Mouse (Mus musculus) T-cell, adult 2 months (primary cell): ENCODE measurements around the gene Npepps.

ENCODE experiments used
- DNase-seq: peaks from one replicate; pipeline ENCODE4 v3.0.0; 2022; ENCODE audit warnings: low spot score

Npepps gene

GRCm38 (mm10) chr11:97185704-97186614 lies 94.5 kb downstream of the Npepps start:
- no peak for DNase-seq

GRCm38 (mm10) chr11:97184875-97185274 lies 95.6 kb downstream of the Npepps start:
- DNase-seq, result no peak

- DNase-seq, result no peak
Measured at GRCm38 (mm10) chr11:97182446-97182845, 98.0 kb downstream of the Npepps start.

- no peak for DNase-seq
Measured at GRCm38 (mm10) chr11:97181061-97181460, 99.4 kb downstream of the Npepps start.

GRCm38 (mm10) chr11:97178198-97178597 lies 102.2 kb downstream of the Npepps start:
- no peak for DNase-seq

- peak; percentile 31 for DNase-seq
Measured at GRCm38 (mm10) chr11:97176851-97177250, 103.6 kb downstream of the Npepps start.

- DNase-seq, result no peak
Measured at GRCm38 (mm10) chr11:97175499-97175898, 104.9 kb downstream of the Npepps start.

GRCm38 (mm10) chr11:97160341-97160740 lies 120.1 kb downstream of the Npepps start:
- DNase-seq, result no peak

- no peak for DNase-seq
Measured at GRCm38 (mm10) chr11:97156999-97157398, 123.4 kb downstream of the Npepps start.
